Mouse (Mus musculus) megakaryocyte, adult 5-6 weeks (primary cell): Measurements from ENCODE around the gene Gm10100. TPM values are rescaled to one million over a fixed set of nuclear protein-coding genes. Genes with fewer than 3 reads are reported as not detected.
"Not testable (repeated sequence)": the region's sequence is repeated elsewhere in the genome, so short reads cannot be mapped to it uniquely, and the experiment has no call there.

ENCODE experiments used
- ATAC-seq: 2 replicates; pipeline ENCODE4 v1.8.0; 2016; ENCODE audit warnings: mild to moderate bottlenecking, inconsistent platforms; ENCODE audit not compliant: poor library complexity, severe bottlenecking
- total RNA-seq, 2 experiments: library from RNA; stranded (forward) in 1 of 2; stranded (reverse) in 1 of 2; fragments of 153-499, 151-499 nt in 1 of 2; fragments of 221-1000, 200-1000 nt in 1 of 2; gene quantifications; 2 replicates each; pipeline versions ENCODE4 v1.2.3 to v1.2.4; 2015 to 2017

The Gm10100 gene
- total RNA-seq (2015), result not detected in 2 replicates
- total RNA-seq (2017), result not detected in 2 replicates

DNA sequence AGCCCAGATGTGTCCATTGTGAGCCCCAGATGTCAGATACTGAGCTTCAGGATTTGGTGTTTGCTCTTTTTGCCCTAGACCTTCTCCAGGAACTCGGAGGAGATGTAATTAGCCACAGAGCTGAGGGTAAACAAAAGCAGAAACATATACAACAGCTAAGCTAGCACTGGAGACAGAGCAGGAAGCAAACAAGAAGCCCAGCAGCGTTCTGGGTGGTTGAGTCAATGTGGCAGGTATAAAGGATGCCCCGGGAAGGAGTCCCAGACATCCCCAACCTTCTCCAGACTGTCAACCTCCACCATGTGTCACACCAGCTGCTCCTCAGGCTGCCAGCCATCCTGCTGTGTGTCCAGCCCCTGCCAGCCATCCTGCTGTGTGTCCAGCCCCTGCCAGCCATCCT, at the start of gene Gm10100:
TSS of gene Gm10100 (plus strand) at position 301 of the 400 bp plus-strand sequence.
- no peak for ATAC-seq

DNA sequence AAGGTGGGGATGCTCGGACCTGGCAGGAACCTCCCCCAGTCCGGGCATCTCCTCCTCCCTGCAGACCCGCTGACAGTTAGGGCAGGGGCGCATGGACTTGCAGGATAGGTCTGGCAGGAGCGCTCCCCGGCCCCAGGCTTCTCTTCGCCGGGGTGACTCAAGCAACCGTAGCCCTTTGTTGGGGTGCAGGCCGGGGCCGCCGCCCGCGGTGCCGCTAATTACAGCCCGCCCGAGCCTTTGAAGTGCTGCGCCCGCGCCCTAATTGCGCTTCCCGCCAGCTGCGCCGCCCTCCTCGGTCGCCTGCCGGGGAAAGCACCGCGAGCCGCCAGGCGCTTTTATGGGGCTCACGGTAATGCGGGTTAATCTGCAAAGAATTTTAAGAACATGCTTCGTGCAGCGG, 48.7 kb upstream of the Gm10100 start:
- ATAC-seq, result no peak

DNA sequence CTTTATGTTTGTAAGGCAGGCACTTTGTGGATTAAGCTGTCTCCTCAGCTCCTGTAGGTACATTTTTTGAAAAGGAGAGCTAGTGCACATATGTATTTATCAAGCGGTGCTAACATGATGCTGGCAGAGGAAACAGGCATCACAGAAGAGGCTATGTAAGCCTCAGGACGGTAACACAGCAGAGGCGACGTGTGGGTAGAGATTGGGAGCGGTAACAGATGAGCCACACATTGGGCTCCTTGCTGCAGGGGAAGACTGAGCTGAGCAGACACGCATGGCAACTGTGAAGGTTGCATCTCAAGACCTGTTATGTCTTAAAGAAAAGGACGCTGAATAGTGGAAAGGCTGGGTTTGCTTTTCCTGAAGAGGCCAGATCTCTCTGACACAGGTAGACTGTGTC, 43.3 kb upstream of the Gm10100 start:
- no peak for ATAC-seq

DNA sequence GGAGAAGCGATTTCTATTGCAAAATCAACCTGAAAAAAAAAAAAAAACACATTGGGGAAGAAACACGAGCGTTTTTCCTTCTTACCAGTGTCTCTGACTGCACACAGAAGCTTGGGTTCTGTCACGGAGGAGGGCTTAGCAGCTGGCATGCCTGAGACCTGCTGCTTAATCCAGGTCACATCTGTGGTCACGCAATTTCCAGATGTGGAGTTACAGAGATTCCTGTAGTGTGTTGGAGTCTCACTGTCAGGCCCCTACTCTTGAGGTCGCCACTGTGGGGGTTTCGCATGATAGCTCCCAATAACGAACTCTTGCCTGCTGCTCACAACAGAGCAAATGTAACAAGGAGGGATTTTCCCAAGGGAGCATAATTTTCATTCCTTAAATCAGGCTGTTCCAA, 42.1 kb upstream of the Gm10100 start:
- ATAC-seq, result no peak

DNA sequence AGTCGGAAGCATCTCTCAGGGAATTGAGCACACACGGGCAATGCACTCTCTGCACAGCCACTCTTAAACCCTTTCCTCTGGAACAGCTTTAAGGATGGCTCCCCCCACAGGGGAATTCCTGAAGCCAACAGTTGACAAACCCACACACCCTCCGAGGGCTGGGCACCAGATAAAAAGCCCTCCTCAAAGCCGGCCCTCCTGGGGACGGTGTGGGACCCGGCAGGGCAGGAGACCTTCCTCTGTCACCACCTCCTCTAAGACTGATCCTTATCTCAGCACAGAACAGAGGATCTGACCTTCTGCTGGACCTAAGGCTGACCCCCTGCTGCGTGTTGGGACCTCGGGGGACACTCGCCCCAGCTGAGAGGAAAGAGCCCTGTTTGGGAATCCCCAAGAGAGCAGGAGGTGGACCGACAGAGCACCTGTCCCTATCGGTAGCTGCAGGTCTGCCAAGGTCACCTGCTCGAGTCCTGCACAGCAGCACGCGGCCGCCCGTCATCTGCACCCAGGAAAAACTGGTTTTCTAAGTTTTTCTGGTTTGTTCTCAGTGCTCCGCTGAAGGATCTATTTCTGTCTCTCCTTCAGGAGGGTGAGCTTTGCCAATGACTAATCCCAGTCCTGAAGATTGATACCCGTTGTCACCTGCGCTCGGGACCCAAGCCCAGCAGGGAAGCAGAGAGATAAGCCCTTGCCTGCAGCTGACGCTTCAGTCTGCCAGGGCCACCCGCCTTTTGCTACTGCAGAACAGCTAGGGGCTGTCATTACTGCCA, 40.2 kb upstream of the Gm10100 start, which contains the start of gene Tspear:
TSS of gene Tspear (plus strand) at position 675 of the 770 bp plus-strand sequence.
- no peak for ATAC-seq

DNA sequence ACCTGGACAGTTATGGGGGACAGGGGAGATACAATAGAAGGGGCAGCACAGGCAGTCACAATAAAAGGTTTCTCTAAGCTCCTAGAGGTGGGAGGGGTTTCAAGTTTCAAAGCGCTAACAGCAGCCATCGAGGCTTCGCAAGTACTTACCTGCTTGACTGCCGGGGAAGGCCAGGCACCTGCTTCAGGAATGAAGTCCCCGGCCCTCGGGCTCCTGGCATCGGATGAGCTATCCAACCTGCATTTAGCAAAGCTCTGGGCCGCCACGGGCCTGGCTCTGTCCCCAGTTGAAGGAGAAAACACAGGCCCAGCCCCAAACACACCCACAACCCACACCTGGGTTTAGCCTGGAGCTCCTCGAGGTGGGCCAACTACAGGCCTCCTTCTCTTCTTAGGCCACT, 39.3 kb upstream of the Gm10100 start:
- no peak for ATAC-seq

DNA sequence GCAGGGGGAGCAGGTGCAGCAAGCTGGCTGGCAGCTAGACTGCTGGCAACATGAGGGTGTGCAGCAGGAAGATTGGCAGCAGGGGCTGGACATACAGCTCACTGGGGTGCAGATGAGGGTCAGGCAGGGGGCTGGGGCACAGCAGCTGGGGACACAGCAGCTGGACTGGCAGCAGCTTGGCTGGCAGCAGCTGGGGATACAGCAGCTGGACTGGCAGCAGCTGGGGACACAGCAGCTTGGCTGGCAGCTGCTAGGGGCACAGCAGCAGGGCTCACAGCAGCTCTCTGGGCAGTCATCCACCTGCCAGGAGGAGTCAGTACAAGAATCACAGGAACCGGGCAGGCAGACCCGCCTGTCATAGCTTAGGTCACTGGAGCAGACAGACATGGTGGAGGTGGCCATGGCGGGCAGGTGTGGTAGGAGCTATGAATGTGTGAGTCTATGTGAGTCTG, 35.9 kb upstream of the Gm10100 start, which contains the start of gene Gm19402:
TSS of gene Gm19402 (minus strand) at position 402 of the 452 bp plus-strand sequence.
- not testable (repeated sequence) for ATAC-seq

DNA sequence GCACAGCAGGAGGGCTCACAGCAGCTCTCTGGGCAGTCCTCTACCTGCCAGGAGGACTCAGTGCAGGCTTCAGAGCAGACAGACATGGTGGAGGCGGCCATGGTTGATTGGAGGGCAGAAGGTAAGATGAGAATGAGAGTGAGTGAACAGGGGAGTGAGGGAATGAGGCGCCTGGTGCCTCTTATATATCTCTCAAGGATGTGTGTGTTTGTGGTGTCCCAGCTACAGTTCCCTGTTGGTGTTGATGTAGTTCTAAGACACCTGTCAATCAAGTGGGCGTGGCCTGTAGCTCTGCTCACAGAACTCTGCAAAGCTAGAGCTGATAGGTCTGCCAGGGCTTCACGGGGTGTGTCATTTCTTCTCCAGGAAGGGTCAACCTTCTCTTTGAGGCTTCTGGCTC, 29.2 kb upstream of the Gm10100 start, which contains the start of gene Gm9508:
TSS of gene Gm9508 (minus strand) at position 101 of the 400 bp plus-strand sequence.
- ATAC-seq, result no peak

DNA sequence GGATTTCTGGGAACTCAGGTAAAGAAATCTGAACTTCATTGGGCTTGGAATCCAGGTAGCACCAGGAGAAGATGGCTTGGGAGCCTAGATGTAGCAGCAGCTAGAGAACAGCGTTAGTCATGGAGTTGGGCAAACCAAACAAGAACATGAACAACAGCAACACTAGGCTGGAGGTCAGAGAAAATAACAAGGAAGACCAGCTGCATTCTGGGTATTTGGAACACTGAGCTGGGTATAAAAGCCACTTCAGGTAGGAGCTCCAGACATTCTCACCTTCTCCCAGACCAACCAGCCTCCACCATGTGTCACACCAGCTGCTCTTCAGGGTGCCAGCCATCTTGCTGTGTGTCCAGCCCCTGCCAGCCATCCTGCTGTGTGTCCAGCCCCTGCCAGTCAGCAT, 20.0 kb upstream of the Gm10100 start, which contains the start of gene Gm10272:
TSS of gene Gm10272 (plus strand) at position 301 of the 400 bp plus-strand sequence.
- ATAC-seq, result no peak

DNA sequence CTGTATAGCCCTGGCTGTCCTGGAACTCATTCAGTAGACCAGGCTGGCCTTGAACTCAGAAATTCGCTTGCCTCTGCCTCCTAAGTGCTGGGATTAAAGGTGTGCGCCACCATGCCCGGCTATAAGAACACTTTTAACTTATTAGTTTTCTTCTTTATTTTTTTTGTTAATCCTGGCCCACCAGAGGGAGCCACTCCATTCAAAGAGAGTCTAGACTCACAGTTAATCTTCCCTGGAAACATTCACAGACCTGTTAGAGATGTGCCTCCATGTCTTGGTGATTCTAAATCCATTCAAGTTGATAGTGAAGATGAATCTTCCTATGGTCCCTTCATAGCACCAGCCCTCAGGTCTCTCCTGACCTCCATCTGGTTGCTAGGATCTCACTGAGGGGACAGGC, 16.5 kb upstream of the Gm10100 start:
- no peak for ATAC-seq

DNA sequence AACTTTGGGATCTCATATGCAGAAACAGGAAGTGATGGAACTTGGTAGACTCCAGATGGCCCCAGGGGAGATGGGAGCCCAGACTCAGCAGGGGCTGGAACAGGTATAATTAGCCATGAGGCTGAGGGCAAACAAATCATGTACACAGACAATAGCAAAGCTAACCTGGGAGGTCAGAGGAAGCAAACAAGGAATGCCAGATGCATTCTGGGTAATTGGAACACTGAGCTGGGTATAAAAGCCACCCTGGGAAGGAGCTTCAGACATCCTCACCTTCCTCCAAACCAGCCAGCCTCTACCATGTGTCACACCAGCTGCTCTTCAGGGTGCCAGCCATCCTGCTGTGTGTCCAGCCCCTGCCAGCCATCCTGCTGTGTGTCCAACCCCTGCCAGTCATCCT, 15.1 kb upstream of the Gm10100 start, which contains the start of gene Gm10024:
TSS of gene Gm10024 (plus strand) at position 301 of the 400 bp plus-strand sequence.
- ATAC-seq, result not testable (repeated sequence)

DNA sequence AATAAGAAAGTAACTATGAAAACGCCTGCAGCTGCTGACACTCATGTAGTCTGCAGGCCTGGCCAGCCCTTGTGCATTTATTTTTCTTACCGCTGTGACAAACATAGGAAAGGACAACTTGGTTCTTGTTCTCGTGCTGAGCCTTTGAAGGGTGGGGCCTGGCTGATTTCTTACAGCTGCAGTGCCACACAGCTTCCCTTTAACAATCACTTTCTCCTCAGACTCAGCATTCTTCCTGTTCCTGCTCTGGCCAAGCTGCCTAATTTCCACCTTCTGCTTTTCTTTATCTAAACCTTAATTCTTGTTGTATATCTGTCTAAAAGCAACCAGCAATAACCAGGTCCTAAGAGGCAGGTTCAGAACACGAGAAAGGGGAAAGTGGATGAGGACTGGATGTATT, 12.6 kb upstream of the Gm10100 start:
- ATAC-seq, result peak; percentile 47; the same call in 1 of the 2 replicates

DNA sequence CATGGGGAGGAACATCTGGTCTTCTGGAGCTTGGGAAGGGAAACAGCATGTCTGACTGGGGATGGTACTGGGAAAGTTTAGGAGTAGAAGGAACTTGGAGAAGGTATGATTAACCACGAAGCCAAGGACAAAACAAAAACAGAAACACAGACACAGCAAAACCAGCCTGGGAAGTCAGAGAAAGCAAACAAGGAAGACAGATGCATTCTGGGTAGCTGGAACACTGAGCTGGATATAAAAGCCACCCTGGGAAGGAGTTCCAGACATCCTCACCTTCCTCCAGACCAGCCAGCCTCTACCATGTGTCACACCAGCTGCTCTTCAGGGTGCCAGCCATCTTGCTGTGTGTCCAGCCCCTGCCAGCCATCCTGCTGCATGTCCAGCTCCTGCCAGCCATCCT, 10.8 kb upstream of the Gm10100 start, which contains the start of gene Gm10142:
TSS of gene Gm10142 (plus strand) at position 301 of the 400 bp plus-strand sequence.
- ATAC-seq, result no peak

DNA sequence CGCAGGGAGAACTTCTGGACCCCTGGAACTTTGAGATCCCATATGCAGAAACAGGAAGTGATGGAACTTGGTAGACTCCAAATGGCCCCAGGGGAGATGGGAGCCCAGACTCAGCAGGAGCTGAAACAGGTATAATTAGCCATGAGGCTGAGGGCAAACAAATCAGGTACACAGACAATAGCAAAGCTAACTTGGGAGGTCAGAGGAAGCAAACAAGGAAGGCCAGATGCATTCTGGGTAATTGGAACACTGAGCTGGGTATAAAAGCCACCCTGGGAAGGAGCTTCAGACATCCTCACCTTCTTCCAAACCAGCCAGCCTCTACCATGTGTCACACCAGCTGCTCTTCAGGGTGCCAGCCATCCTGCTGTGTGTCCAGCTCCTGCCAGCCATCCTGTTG, 6.0 kb upstream of the Gm10100 start, which contains the start of gene Krtap12-1:
TSS of gene Krtap12-1 (plus strand) at position 301 of the 400 bp plus-strand sequence.
- ATAC-seq, result not testable (repeated sequence)

DNA sequence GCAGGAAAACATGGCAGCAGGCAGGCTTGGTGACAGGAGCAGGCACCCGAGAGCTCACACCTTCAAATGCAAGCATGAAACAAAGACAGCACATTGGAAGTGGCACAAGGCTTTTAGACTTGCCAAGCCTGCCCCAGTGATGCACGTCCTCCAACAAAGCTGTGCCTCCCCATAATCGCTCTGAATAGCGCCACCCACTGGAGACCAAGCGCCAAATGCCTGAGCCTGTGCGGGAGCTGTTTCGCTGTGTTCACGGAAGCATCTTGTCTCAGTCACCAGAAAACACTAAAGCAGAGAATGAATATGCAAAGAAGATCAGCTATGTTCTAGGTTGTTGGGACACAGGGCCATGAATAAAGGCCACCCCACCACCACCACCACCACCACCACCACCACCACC, 1.4 kb upstream of the Gm10100 start:
- no peak for ATAC-seq

DNA sequence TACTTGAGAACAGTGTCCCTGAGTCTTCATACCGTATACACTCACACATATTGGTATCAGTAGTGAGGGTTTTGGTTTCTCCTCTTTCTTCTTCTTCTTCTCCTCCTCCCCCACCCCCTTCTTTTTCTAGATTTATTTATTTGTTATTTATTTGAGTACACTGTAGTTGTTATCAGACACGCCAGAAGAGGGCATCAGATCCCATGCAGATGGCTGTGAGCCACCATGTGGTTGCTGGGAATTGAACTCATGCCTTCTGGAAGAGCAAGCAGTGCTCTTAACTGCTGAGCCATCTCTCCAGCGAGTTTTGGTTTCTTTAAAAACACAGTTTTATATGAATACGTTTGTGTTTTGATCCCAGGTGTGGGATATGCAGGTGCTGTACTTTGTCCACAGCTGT, 2.0 kb downstream of the Gm10100 start:
- ATAC-seq, result no peak

DNA sequence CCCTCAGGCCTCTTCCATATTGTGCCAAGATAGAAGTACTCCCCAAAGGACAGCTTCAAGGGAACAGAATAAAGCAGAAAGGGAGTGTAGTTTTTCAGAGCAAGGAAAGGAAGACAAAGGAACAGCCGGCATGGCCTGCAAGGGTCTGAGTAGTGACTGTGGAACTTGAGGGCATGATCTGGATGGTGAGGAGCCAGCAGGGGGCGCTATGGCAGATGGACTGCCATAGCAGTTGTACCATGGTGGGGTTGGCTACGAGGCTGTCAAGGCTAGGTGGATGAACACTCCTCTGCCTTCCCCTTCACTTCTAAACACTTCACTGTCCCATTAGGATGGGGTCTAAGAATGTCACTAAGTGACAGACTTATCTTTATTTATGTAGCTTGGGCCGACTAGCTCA, 3.0 kb downstream of the Gm10100 start:
- no peak for ATAC-seq

DNA sequence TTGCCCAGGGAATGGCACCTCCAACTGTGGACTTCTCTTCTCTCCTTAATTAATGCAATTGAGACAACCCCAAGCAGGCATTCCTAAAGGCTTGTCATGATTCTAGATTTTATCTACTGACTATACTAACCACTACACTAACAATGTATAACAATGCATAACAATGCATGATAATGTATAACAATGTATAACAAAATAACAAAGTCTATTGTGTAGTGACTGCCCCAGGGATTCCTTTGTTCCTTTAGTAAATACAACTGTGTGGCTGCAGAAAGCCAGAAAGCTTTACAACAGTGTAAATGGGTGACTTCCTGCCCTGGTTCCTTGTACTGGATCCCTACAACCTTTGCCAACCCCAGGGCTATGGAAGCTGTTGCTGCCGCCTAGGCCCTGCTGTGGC, 9.6 kb downstream of the Gm10100 start:
- no peak for ATAC-seq

DNA sequence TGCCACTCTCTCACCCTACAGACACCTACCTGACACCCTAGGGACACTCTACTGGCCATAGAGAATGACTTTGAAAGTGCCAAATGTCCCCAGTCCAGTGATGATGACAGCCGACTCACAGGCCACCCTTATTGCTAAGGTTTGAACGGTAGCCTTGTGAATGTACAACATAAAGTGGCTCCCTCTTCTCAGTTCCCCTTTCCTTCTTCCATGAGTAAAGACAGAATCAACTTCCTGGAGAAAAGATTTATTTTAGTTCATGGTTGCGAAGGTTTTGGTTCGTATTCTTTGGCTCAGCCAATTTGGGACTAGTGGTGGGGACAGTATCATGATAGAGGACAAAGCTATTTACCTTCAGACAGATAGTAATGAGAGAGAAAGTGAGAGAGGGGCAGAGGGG, 12.6 kb downstream of the Gm10100 start:
- ATAC-seq, result no peak

DNA sequence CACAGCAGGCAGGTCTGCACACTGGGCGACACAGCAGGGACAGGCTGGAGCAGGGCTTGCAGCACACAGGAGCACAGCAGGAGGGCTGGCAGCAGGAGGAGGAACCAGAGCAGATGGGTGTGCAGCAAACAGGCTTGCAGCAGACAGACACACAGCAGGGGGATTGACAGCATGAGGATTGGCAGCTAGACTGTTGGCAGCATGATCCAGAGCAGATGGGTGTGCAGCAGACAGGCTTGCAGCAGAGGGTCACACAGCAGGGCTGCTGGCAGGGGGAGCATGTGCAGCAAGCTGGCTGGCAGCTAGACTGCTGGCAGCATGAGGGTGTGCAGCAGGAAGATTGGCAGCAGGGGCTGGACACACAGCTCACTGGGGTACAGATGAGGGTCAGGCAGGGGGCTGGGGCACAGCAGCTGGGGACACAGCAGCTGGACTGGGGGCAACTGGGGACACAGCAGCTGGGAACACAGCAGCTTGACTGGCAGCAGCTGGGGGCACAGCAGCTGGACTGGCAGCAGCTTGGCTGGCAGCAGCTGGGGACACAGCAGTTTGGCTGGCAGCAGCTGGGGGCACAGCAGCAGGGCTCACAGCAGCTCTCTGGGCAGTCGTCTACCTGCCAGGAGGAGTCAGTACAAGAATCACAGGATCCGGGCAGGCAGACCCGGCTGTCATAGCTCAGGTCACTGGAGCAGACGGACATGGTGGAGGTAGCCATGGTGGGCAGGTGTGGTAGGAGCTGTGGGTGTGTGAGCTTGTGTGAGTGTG, 15.8 kb downstream of the Gm10100 start, which contains the start of gene Gm18596:
TSS of gene Gm18596 (minus strand) at position 715 of the 765 bp plus-strand sequence.
- ATAC-seq, result not testable (repeated sequence)

DNA sequence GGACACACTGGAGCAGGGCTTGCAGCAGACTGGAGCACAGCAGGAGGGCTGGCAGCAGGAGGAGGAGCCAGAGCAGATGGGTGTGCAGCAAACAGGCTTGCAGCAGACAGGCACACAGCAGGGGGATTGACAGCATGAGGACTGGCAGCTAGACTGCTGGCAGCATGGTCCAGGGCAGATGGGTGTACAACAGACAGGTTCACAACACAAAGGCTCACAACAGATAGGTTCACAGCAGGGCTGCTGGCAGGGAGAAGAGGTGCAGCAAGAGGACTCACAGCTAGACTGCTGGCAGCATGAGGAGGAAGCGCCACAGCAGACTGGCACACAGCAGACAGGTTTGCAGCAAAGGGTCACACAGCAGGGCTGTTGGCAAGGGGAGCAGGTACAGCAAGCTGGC, 24.4 kb downstream of the Gm10100 start:
- not testable (repeated sequence) for ATAC-seq
